Mouse (Mus musculus) MEL (cell line): ENCODE data around the gene Spesp1. TPM values are rescaled to one million over a fixed set of nuclear protein-coding genes. Genes with fewer than 3 reads are reported as not detected.

Experiments used
- DNase-seq: peaks from one replicate; pipeline ENCODE4 v3.0.0; 2011; ENCODE audit warnings: low read depth, low spot score
- H3K27ac ChIP-seq: 2 replicates; pipeline ENCODE4 v1.5.1; 2012; ENCODE audit warnings: low read depth, mild to moderate bottlenecking, control low read depth, low read length, moderate library complexity; ENCODE audit not compliant: control insufficient read depth
- H3K27me3 ChIP-seq, 2 experiments: fragments of 150-350 bp in 1 of 2; sonication (generic) in 1 of 2; 2 replicates each; pipeline ENCODE4 v1.6.1; 2012; ENCODE audit warnings: low read length in 2 of 2, mild to moderate bottlenecking in 2 of 2, improper control_type of control experiment in 1 of 2, moderate library complexity in 1 of 2; ENCODE audit not compliant: insufficient read depth in 2 of 2, control insufficient read depth in 1 of 2
- H3K36me3 ChIP-seq, 2 experiments: 2 replicates each; pipeline ENCODE4 v1.6.1; 2012 to 2014; ENCODE audit warnings: low read length in 2 of 2, improper control_type of control experiment in 1 of 2, inconsistent platforms in 1 of 2, mild to moderate bottlenecking in 1 of 2; ENCODE audit not compliant: insufficient read depth in 2 of 2, control insufficient read depth in 1 of 2
- H3K4me1 ChIP-seq, 2 experiments: fragments of 150-350 bp in 1 of 2; sonication (generic) in 1 of 2; 2 replicates each; pipeline ENCODE4 v1.6.1; 2012; ENCODE audit warnings: low read length in 2 of 2, improper control_type of control experiment in 1 of 2, mild to moderate bottlenecking in 1 of 2; ENCODE audit not compliant: insufficient read depth in 2 of 2, control insufficient read depth in 1 of 2
- H3K4me3 ChIP-seq, 2 experiments: fragments of 150-350 bp in 1 of 2; sonication (generic) in 1 of 2; 2 replicates each; pipeline ENCODE4 v1.5.1; 2012; ENCODE audit warnings: low read depth in 2 of 2, low read length in 2 of 2, mild to moderate bottlenecking in 2 of 2, moderate library complexity in 2 of 2, control low read depth in 1 of 2, improper control_type of control experiment in 1 of 2; ENCODE audit not compliant: control insufficient read depth in 1 of 2, insufficient read depth in 1 of 2
- H3K79me2 ChIP-seq: 2 replicates; pipeline ENCODE4 v1.6.1; 2012; ENCODE audit warnings: mild to moderate bottlenecking, low read length, moderate library complexity; ENCODE audit not compliant: control insufficient read depth, poor library complexity, insufficient read depth
- H3K9ac ChIP-seq: 2 replicates; pipeline ENCODE4 v1.6.1; 2012; ENCODE audit warnings: low read depth, mild to moderate bottlenecking, control low read depth, low read length, moderate library complexity; ENCODE audit not compliant: control insufficient read depth, poor library complexity, severe bottlenecking
- H3K9me3 ChIP-seq: fragments of 150-350 bp; sonication (generic); replicated peaks from 2 replicates; pipeline ENCODE4 v1.6.1; 2012; ENCODE audit warnings: mild to moderate bottlenecking, low read length, improper control_type of control experiment, moderate library complexity; ENCODE audit not compliant: insufficient read depth
- CHD1 ChIP-seq: IDR thresholded peaks from 2 replicates; pipeline ENCODE4 v1.6.1; 2012; ENCODE audit warnings: low read depth, mild to moderate bottlenecking, inconsistent platforms, low read length, improper control_type of control experiment
- CTCF ChIP-seq, 3 experiments: IDR thresholded peaks in 2 of 3; conservative IDR thresholded peaks in 1 of 3; 2 replicates each; pipeline ENCODE4 v1.5.1; 2011 to 2012; ENCODE audit warnings: low read length in 3 of 3, low read depth in 2 of 3, mild to moderate bottlenecking in 2 of 3, improper control_type of control experiment in 1 of 3, inconsistent platforms in 1 of 3, mixed read lengths in 1 of 3, moderate library complexity in 1 of 3; ENCODE audit not compliant: control insufficient read depth in 1 of 3, insufficient read depth in 1 of 3, poor library complexity in 1 of 3, severe bottlenecking in 1 of 3
- ETS1 ChIP-seq: IDR thresholded peaks from 2 replicates; pipeline ENCODE4 v1.6.1; 2012; ENCODE audit warnings: low read depth, mild to moderate bottlenecking, inconsistent platforms, low read length, improper control_type of control experiment, moderate library complexity
- GABPA ChIP-seq: IDR thresholded peaks from 2 replicates; pipeline ENCODE4 v1.6.1; 2012; ENCODE audit warnings: low read depth, mild to moderate bottlenecking, inconsistent platforms, low read length, improper control_type of control experiment, moderate library complexity
- HCFC1 ChIP-seq: IDR thresholded peaks from 2 replicates; pipeline ENCODE4 v1.6.1; 2012; ENCODE audit warnings: low read depth, mild to moderate bottlenecking, inconsistent platforms, low read length, improper control_type of control experiment, moderate library complexity
- MEF2A ChIP-seq: IDR thresholded peaks from 2 replicates; pipeline ENCODE4 v1.6.1; 2014; ENCODE audit warnings: low read depth, mild to moderate bottlenecking, inconsistent platforms, low read length, improper control_type of control experiment; ENCODE audit not compliant: poor library complexity, insufficient replicate concordance, severe bottlenecking; ENCODE audit errors: extremely low read depth
- MXI1 ChIP-seq: IDR thresholded peaks from 2 replicates; pipeline ENCODE4 v1.6.1; 2011; ENCODE audit warnings: mild to moderate bottlenecking, low read depth, low read length, improper control_type of control experiment
- NELFE ChIP-seq: IDR thresholded peaks from 2 replicates; pipeline ENCODE4 v1.6.1; 2011; ENCODE audit warnings: low read depth, low read length, improper control_type of control experiment
- POLR2AphosphoS5 ChIP-seq: IDR thresholded peaks from 2 replicates; pipeline ENCODE4 v1.6.1; 2012; ENCODE audit warnings: low read depth, borderline replicate concordance, mild to moderate bottlenecking, inconsistent platforms, low read length, moderate library complexity, mixed read lengths
- RAD21 ChIP-seq: IDR thresholded peaks from 2 replicates; pipeline ENCODE4 v1.6.1; 2011; ENCODE audit warnings: mild to moderate bottlenecking, low read depth, low read length, improper control_type of control experiment
- SMC3 ChIP-seq: IDR thresholded peaks from 2 replicates; pipeline ENCODE4 v1.6.1; 2011; ENCODE audit warnings: low read depth, low read length, improper control_type of control experiment
- TAL1 ChIP-seq: IDR thresholded peaks from 2 replicates; pipeline ENCODE4 v1.6.1; 2012; ENCODE audit warnings: mild to moderate bottlenecking, inconsistent platforms, low read length, moderate library complexity, mixed read lengths
- ZC3H11A ChIP-seq: IDR thresholded peaks from 2 replicates; pipeline ENCODE4 v1.6.1; 2012; ENCODE audit warnings: low read depth, mild to moderate bottlenecking, inconsistent platforms, low read length, improper control_type of control experiment
- polyA plus RNA-seq, 2 experiments: library from polyadenylated mRNA; stranded (reverse) in 1 of 2; unstranded in 1 of 2; fragments of >175 nt in 1 of 2; fragments of >200 nt in 1 of 2; gene quantifications; 2 replicates each; pipeline versions ENCODE4 v1.2.1 to v1.2.4; 2012; ENCODE audit warnings: low replicate concordance in 2 of 2, low read depth in 1 of 2; ENCODE audit not compliant: insufficient read length in 2 of 2, insufficient read depth in 1 of 2, missing spikeins in 1 of 2
- total RNA-seq: library from RNA; depleted of rRNA; stranded (reverse); fragments of 300-350 nt; gene quantifications from 2 replicates; pipeline ENCODE4 v1.2.3, GENCODE M21; 2012

Spesp1 gene
- total and polyA plus RNA-seq, 3 experiments = not detected

DNA sequence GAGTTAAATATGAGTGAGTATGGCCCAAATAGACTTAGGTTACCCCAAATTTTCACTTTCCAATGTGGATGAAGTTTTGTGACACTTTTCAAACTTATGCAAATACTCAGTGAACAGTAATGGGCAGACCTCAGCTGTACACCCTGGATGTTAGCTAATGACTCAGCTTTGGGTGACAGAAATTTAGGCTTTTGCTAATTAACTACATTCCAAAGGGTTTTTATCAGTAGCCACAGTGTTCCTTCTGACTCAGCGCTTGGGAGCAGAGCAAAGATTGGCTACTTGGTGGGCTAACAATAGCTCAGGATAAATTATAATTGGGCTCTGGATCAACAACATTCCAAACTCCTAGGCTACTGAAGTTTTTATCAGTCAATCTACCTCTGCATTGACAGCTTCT, 14.9 kb upstream of the Spesp1 start:
- Histone ChIP-seq H3K4me3 (no peak overlapping the region), H3K9ac (no peak overlapping the region), H3K9me3 (no peaks in the 10 kb centered on the region), H3K79me2 (no peaks in the 10 kb centered on the region), H3K27me3 (no peaks in the 10 kb centered on the region; a peak in 3 of 4 replicates), H3K4me1 (no peaks in the 10 kb centered on the region), H3K36me3 (no peaks in the 10 kb centered on the region), H3K27ac (no peak overlapping the region)
- TF ChIP-seq MXI1 = no peak
- DNase-seq = no peak

DNA sequence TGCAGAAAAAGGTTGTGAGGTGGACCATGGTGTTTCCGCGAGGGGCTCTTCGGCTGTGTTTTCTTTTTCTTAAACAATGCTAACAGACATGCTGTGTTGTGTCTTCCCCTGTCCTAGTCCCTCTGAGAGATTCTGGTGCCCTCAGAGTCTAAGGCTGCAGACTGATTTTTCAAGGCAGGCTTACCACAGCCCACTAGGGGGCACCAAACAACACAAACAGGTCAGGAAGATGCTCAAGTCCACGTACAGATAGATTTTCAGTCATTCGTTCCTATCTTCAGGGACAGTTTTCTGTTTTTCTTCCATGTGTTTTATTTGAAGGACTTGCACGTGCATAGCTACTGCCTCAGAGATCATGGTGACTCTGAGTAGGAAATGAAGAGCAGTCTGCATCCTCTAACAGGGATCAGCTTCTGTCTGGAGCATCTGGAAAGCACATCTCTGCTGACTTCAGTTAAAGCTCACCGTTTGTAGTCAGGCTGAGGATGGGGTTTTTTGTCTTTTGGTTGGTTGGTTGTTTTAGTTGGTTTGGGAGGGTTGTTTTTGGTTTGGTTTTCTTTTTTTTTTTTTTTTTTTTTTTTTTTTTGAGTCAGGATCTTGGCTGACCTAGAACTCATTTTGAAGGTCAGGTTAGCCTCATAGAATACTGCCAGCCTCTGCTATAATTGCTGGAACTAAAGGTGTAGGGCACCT, 13.1 kb upstream of the Spesp1 start:
- H3K27ac ChIP-seq = no peak overlapping the region
- no peak overlapping the region for H3K9ac ChIP-seq
- H3K79me2 ChIP-seq = no peaks in the 10 kb centered on the region
- no peaks in the 10 kb centered on the region; a peak in 3 of 4 replicates for H3K27me3 ChIP-seq
- no peaks in the 10 kb centered on the region for H3K9me3 ChIP-seq
- no peaks in the 10 kb centered on the region for H3K4me1 ChIP-seq
- H3K36me3 ChIP-seq = no peaks in the 10 kb centered on the region
- TF ChIP-seq MEF2A (no peak), ZC3H11A (peak; percentile 91), SMC3 (peak; percentile 94), CTCF (IDR thresholded peaks at IDR 0.05 in 2 of 3, conservative IDR thresholded peaks at IDR 0.05 in 1 of 3; ENCODE audit: control insufficient read depth in 1 of 3, insufficient read depth in 1 of 3, low read depth in 2 of 3, low read length in 3 of 3, poor library complexity in 1 of 3, severe bottlenecking in 1 of 3) (peak; percentile 77 to 95 (median 82)), TAL1 (no peak), NELFE (no peak), RAD21 (peak; percentile 92), GABPA (no peak), CHD1 (no peak)
- TF ChIP-seq, all 39 proteins: peak for 4
- no peak overlapping the region for H3K4me3 ChIP-seq
- DNase-seq = peak; percentile 83

DNA sequence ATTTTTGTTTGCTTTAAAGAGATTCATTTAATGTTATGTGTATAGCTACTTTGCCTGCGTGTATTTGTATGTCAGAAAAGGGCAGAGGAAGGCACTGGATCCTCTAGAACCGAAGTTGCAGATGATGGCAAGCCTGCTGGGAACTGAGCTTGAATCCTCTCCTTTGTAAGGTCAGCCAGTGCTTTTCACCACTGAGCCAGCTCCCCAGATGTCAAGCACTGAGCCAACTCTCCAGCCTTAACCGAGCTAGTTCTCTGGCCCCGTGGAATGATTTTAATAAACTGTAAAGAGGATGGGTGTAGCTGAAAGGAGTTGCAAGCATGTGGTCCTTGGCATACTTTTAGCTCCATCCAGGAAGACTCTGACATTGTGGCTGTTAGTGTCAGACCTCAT, 5.6 kb upstream of the Spesp1 start:
- no peaks in the 10 kb centered on the region; a peak in 1 of 4 replicates for H3K27me3 ChIP-seq
- DNase-seq = no peak
- H3K9ac ChIP-seq = no peak overlapping the region
- H3K79me2 ChIP-seq = no peaks in the 10 kb centered on the region
- no peaks in the 10 kb centered on the region for H3K9me3 ChIP-seq
- no peaks in the 10 kb centered on the region for H3K36me3 ChIP-seq
- TF ChIP-seq CTCF (IDR thresholded peaks at IDR 0.05 in 2 of 3, conservative IDR thresholded peaks at IDR 0.05 in 1 of 3; ENCODE audit: control insufficient read depth in 1 of 3, insufficient read depth in 1 of 3, low read depth in 2 of 3, low read length in 3 of 3, poor library complexity in 1 of 3, severe bottlenecking in 1 of 3) = no peak
- TF ChIP-seq ETS1 = no peak
- no peak for TF ChIP-seq CHD1
- no peak for TF ChIP-seq POLR2AphosphoS5
- TF ChIP-seq HCFC1 = no peak
- TF ChIP-seq, all 39 proteins: peak for 0
- Histone ChIP-seq H3K27ac (no peak overlapping the region), H3K4me3 (no peak overlapping the region), H3K4me1 (peaks cover 0 to 4% of the 10 kb centered on the region in 2 experiments; a peak in 1 of 4 replicates)
